Mouse (Mus musculus) heart, adult 2 months (tissue): ENCODE results near the gene Ncln.

ENCODE experiments used
- CTCF ChIP-seq: fragments of 200-600 bp; IDR thresholded peaks from 2 replicates; pipeline ENCODE4 v1.8.1; 2022; ENCODE audit warnings: antibody characterized with exemption, mild to moderate bottlenecking, moderate library complexity
- EP300 ChIP-seq: fragments of 200-500 bp; IDR thresholded peaks from 2 replicates; pipeline ENCODE4 v1.6.1; 2011; ENCODE audit warnings: low read depth, low read length, control low read depth; ENCODE audit not compliant: insufficient read depth
- POLR2A ChIP-seq: fragments of 200-500 bp; IDR thresholded peaks from 2 replicates; pipeline ENCODE4 v1.6.1; 2011; ENCODE audit warnings: mild to moderate bottlenecking, low read depth, low read length, control low read depth; ENCODE audit not compliant: insufficient read depth

- no peak for TF ChIP-seq POLR2A
- no peak for TF ChIP-seq CTCF
- no peak for TF ChIP-seq EP300
Measured at GRCm38 (mm10) chr10:81481605-81482532, 14.3 kb downstream of the Ncln start.
